Mouse (Mus musculus) intestine, embryonic 16.5 days (tissue): ENCODE data around the gene Med10. TPM values are rescaled to one million over a fixed set of nuclear protein-coding genes. Genes with fewer than 3 reads are reported as not detected.

Experiments used
- ATAC-seq: fragments of 200-750 bp; cut with Nextera tagmentation; 2 replicates; pipeline ENCODE4 v1.8.0; 2017; ENCODE audit warnings: moderate TSS enrichment, moderate library complexity
- H3K27ac ChIP-seq: fragments of 300-500 bp; sonication (generic); 2 replicates; pipeline ENCODE4 v1.5.1; 2014; ENCODE audit warnings: mild to moderate bottlenecking, low read length
- H3K27me3 ChIP-seq: fragments of 300-500 bp; sonication (generic); replicated peaks from 2 replicates; pipeline ENCODE4 v1.6.1; 2014; ENCODE audit warnings: low read length, control low read depth, mixed read lengths; ENCODE audit not compliant: control insufficient read depth, insufficient read depth
- H3K36me3 ChIP-seq: fragments of 300-500 bp; sonication (generic); 2 replicates; pipeline ENCODE4 v1.6.1; 2014; ENCODE audit warnings: low read length, control low read depth; ENCODE audit not compliant: control insufficient read depth, insufficient read depth
- H3K4me1 ChIP-seq: fragments of 300-500 bp; sonication (generic); 2 replicates; pipeline ENCODE4 v1.6.1; 2014; ENCODE audit warnings: low read length, control low read depth, mixed read lengths; ENCODE audit not compliant: control insufficient read depth, insufficient read depth
- H3K4me2 ChIP-seq: fragments of 300-500 bp; sonication (generic); 2 replicates; pipeline ENCODE4 v1.6.1; 2014; ENCODE audit warnings: low read depth, low read length, control low read depth
- H3K4me3 ChIP-seq: fragments of 300-500 bp; sonication (generic); 2 replicates; pipeline ENCODE4 v1.5.1; 2014; ENCODE audit warnings: mild to moderate bottlenecking, low read length
- H3K9ac ChIP-seq: fragments of 300-500 bp; sonication (generic); 2 replicates; pipeline ENCODE4 v1.6.1; 2014; ENCODE audit warnings: low read depth, low read length
- H3K9me3 ChIP-seq: fragments of 300-500 bp; sonication (generic); 2 replicates; pipeline ENCODE4 v1.6.1; 2016; ENCODE audit warnings: low read length, control low read depth; ENCODE audit not compliant: control insufficient read depth
- WGBS: fragments of 180-500 bp; shearing (Covaris S2); extraction: QIAGEN DNeasy Blood & Tissue Kit; methylation state at CpG from one replicate; pipeline ENCODE4 v1.1.7; 2014; 5-methylcytosine and 5-hydroxymethylcytosine counted together
- polyA plus RNA-seq: library from polyadenylated mRNA; unstranded; fragments of >200 nt; fragmentation: Nextera tagmentation; extraction: Ambion mirVana; gene quantifications from 2 replicates; pipeline ENCODE4 v1.2.1, GENCODE M21; 2015

Gene Med10
- polyA plus RNA-seq, 1 experiment from 2014 or later, result 123 TPM

DNA sequence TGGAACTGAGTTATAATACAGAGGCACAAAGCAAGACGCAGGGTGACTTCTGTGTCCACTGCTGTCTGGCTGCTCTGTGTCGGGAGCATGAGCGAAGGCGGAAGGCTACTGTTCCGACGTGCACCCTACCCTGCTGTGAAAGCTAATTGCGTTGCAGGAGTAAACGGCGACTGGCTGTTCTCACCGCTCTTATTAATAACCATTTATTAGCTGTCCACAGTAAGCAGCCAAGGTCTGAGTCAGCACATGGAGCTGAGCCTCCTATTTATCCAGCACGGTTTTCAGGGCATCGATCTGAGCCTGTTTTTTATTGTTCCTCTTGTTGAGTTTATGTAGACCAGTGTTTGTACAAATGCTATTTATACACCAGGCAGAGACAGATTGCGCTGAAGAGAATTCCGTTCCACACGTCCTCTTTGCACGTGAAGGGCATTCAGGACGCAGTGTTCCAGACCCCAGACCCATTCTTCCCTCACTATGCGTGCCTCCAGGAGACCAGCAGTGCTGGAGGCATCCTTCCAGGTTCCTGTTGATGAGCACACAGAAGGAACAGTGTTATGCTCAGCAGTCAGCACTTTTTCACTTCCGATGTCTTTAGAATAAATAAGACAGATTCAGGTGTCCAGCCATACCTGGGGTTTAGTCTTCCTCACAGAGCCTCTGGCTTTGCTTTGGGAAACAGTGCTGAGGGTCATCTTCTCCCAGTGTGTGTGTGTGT, 21.9 kb downstream of the Med10 start:
- WGBS, result 56% methylated on average over 19 of the region's 19 CpGs
- H3K4me3 ChIP-seq, result no peak overlapping the region
- no peak overlapping the region for H3K4me2 ChIP-seq
- H3K4me1 ChIP-seq, result no peaks in the 10 kb centered on the region
- H3K27ac ChIP-seq, result no peak overlapping the region
- no peaks in the 10 kb centered on the region for H3K9me3 ChIP-seq
- H3K27me3 ChIP-seq, result no peaks in the 10 kb centered on the region
- ATAC-seq, result no peak
- H3K9ac ChIP-seq, result no peak overlapping the region
- no peaks in the 10 kb centered on the region for H3K36me3 ChIP-seq

DNA sequence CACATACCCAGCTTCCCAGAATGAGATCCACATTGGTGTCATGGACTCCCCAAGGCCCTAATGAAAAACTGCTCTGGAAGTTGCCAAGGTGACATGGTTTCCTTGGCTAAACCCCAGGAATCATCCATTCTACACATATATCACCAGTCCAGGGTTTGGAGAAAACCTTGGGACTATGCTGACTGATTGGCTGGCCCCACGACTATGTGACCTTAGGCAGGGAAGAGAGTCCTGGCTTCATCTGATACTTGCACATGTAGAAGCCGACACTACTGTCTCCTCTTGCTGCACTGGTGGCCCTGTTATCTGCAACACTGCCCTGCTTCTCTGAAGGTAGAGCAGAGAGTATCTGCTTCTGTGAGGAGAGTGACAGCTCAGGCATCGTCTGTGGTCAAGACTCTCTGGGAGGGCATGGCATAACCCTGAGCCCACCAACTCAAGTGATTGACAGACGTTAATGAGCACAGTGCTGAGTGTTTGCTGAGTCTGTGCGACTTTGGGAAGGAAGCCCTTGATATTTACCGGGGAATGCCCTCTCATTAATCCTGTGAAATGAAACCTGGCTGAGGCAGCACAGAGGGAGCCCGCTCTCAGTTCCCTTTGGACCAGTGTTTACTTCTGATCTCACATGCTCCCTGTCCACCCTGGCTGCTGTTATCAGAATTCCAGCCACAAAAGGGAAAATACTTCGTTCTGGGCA, 23.4 kb downstream of the Med10 start:
- H3K4me3 ChIP-seq, result no peak overlapping the region
- no peak for ATAC-seq
- WGBS, result 39% methylated on average over 8 of the region's 8 CpGs
- H3K9me3 ChIP-seq, result no peaks in the 10 kb centered on the region
- H3K4me2 ChIP-seq, result no peak overlapping the region
- no peaks in the 10 kb centered on the region for H3K4me1 ChIP-seq
- H3K27me3 ChIP-seq, result no peaks in the 10 kb centered on the region
- H3K36me3 ChIP-seq, result no peaks in the 10 kb centered on the region
- H3K27ac ChIP-seq, result no peak overlapping the region
- no peak overlapping the region for H3K9ac ChIP-seq

DNA sequence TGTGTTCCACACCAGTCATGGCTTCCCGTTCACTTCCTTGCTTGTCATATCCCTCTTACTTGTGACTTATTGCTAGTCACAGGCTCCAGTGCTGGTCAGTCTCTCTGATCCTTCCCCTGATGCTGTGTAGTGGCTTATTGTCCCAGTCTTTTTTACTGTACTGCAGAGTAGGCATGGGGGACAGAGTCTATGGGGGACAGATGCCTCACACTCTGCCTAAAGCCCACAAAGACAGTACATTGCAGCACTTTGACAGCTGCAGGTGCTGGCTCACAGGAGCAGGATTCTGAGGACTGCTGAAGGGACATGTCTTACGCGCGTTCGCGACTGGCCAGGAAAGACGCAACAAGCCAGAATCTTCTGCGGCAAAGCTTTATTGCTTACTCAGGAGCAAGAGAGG, 28.4 kb downstream of the Med10 start:
- H3K27ac ChIP-seq, result no peak overlapping the region
- 92% methylated on average over 8 of the region's 8 CpGs for WGBS
- no peaks in the 10 kb centered on the region for H3K36me3 ChIP-seq
- H3K9ac ChIP-seq, result no peak overlapping the region
- no peaks in the 10 kb centered on the region for H3K9me3 ChIP-seq
- H3K4me3 ChIP-seq, result no peak overlapping the region
- H3K4me2 ChIP-seq, result no peak overlapping the region
- H3K27me3 ChIP-seq, result no peaks in the 10 kb centered on the region
- H3K4me1 ChIP-seq, result no peaks in the 10 kb centered on the region
- no peak for ATAC-seq

DNA sequence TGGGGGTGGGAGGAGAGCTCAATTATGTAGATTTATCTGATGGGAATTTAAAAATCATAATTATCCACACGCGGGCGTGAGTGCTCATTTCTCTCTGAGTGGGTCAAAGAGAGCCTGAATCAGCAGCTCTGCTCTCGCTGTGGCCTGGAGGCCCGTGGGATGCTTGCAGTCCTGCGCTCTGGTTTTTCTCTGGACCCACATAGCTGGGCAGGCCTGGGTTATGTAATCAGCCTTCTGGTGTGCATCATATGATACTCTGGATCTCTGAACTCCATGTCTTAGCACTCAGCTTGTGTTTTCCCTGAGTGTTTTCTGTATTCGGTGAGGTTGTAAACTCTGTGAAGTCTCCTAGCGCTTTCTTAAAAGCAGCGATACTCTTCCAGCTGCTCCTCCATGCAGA, 30.4 kb downstream of the Med10 start:
- Histone ChIP-seq H3K4me2 (no peak overlapping the region), H3K4me1 (no peaks in the 10 kb centered on the region), H3K9ac (no peak overlapping the region), H3K4me3 (no peak overlapping the region), H3K27me3 (no peaks in the 10 kb centered on the region), H3K36me3 (no peaks in the 10 kb centered on the region), H3K27ac (no peak overlapping the region), H3K9me3 (no peaks in the 10 kb centered on the region)
- ATAC-seq, result no peak
- WGBS, result 80% methylated on average over 9 of the region's 9 CpGs

DNA sequence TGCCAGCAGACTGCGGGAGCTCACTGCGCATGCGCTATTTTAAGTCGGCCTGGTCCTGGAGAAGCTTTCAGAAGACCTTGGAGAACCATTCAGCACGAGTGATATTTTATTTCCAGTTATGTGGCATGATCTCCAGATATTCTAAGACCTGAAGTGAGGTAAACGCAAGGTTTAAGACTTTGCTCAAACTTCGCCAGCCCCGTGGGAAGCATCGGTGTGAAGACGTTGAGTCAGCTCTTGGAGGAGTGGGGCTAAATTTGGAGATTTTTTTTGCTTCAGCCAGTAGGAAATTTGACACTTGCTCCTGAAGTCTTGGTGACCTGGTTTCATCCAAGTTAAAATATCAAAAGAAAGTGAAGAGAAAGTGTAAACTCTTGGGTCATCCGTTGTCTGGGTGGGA, 31.2 kb downstream of the Med10 start:
- no peak overlapping the region for H3K27ac ChIP-seq
- H3K9me3 ChIP-seq, result no peaks in the 10 kb centered on the region
- H3K9ac ChIP-seq, result no peak overlapping the region
- no peaks in the 10 kb centered on the region for H3K27me3 ChIP-seq
- WGBS, result 91% methylated on average over 11 of the region's 11 CpGs
- no peak overlapping the region for H3K4me3 ChIP-seq
- no peak overlapping the region for H3K4me2 ChIP-seq
- no peaks in the 10 kb centered on the region for H3K4me1 ChIP-seq
- H3K36me3 ChIP-seq, result no peaks in the 10 kb centered on the region
- no peak for ATAC-seq

DNA sequence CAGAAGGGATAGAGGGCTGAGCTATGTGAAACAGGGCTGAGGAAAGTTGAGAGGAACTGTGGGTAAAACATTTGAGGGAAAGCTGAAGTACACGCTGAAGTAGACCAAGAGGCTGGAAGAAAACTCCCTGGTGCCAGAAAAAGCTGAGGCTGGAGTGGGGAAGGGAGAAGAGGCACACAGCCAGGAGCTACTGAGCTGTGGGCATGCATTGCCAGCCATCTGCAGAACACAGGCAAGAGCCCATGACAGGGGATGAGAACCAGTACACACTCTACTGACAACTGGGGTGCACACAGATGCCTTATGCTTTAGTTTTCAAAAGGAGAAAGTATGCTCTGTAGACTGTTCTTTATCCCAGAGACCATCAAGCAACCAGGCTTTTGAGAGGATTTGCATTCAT, 43.4 kb downstream of the Med10 start:
- Histone ChIP-seq H3K9me3 (no peaks in the 10 kb centered on the region), H3K36me3 (no peaks in the 10 kb centered on the region), H3K4me1 (no peaks in the 10 kb centered on the region), H3K9ac (no peak overlapping the region), H3K4me3 (no peak overlapping the region), H3K27ac (no peak overlapping the region), H3K4me2 (no peak overlapping the region), H3K27me3 (no peaks in the 10 kb centered on the region)
- ATAC-seq, result no peak
- WGBS, result 64% methylated on average over 1 of the region's 1 CpGs

DNA sequence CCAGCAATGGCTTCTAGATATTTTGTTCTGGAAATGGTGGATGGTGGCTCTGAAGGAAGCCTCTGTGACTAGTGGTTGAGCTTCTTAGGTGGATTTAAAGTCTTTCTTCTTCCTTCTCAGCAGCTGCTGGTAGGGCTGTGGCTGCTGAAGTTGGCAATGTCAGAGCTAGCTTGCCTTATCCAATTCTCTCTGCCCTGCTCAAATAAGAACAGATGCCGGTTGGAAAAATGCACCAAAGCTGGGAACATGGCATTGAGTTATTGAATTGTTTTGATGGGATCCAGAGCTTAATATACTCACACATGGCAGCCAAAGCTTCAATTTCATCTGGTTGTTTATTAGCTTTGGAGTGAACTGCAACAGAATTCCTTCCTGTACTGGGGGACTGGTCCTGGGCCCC, 47.4 kb downstream of the Med10 start:
- Histone ChIP-seq H3K9me3 (no peaks in the 10 kb centered on the region), H3K4me2 (no peak overlapping the region), H3K9ac (no peak overlapping the region), H3K27ac (no peak overlapping the region), H3K27me3 (no peaks in the 10 kb centered on the region), H3K4me3 (no peak overlapping the region), H3K4me1 (no peaks in the 10 kb centered on the region), H3K36me3 (no peaks in the 10 kb centered on the region)
- 80% methylated on average over 1 of the region's 1 CpGs for WGBS
- ATAC-seq, result no peak

DNA sequence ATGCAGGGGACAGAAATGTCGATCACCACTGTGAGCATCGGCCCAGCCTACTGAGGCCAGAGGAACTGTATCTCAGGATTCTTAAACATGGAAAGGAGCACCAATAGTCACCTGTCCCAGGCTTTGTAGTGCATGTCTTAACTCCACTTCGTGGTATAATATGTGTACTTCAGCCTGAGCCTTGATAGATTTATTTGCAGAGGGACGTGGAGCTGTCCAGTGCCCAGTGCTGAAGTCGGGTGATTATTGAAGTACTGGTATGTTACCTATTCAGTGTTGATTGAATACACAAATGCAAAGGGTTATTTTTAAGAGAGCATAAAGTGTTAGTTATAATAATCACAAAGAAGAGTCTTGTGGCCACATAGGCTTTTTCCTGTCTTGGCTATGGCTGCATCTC, 50.1 kb downstream of the Med10 start:
- Histone ChIP-seq H3K4me2 (no peak overlapping the region), H3K4me1 (no peaks in the 10 kb centered on the region), H3K27me3 (no peaks in the 10 kb centered on the region), H3K27ac (no peak overlapping the region), H3K9me3 (no peaks in the 10 kb centered on the region), H3K36me3 (no peaks in the 10 kb centered on the region), H3K9ac (no peak overlapping the region), H3K4me3 (no peak overlapping the region)
- no peak for ATAC-seq
- 65% methylated on average over 5 of the region's 5 CpGs for WGBS

DNA sequence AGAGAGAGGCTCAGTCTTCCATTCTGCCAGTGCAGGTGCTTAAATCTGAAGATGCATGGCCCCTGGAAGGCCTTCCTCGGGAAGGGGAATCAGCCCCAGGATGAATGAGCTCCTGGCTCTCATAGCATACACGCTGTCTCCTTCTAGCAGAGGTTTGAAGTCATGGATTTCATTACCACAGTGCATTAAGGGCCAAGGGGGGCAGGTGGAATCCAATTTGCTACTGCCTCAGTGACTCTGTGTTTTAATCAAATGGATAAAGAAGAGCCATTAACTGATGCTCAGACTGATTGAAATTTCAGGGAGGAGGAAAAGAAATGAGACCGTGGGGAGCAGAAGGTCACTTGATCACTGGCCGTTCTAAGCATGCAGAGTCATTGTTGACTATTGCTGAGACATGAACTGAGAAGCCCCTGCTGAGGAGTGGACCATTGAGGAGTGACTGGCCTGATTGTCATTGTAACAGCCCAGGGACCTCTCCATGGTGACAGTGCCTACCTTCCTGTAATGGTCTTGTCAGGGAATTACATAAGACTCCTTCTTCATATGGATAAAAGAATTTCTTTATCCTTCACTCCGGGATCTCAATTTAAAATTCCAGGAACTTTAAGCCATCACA, 51.3 kb downstream of the Med10 start:
- H3K4me1 ChIP-seq, result no peaks in the 10 kb centered on the region
- H3K36me3 ChIP-seq, result no peaks in the 10 kb centered on the region
- no peak overlapping the region for H3K27ac ChIP-seq
- no peak for ATAC-seq
- H3K9ac ChIP-seq, result no peak overlapping the region
- H3K27me3 ChIP-seq, result no peaks in the 10 kb centered on the region
- no peak overlapping the region for H3K4me3 ChIP-seq
- no peak overlapping the region for H3K4me2 ChIP-seq
- no peaks in the 10 kb centered on the region for H3K9me3 ChIP-seq
- 70% methylated on average over 5 of the region's 5 CpGs for WGBS
